Mouse (Mus musculus) heart, adult 2 months (tissue): ENCODE results near the gene Foxc2. TPM values are rescaled to one million over a fixed set of nuclear protein-coding genes. Genes with fewer than 3 reads are reported as not detected.

Source experiments
- DNase-seq, 2 experiments: peaks; one replicate each; pipeline ENCODE4 v3.0.0; 2021
- H3K27ac ChIP-seq: fragments of 200-600 bp; 2 replicates; pipeline ENCODE4 v1.8.1; 2022
- H3K27me3 ChIP-seq: fragments of 200-500 bp; 2 replicates; pipeline ENCODE4 v1.6.1; 2012; ENCODE audit warnings: mild to moderate bottlenecking, low read length, inconsistent platforms, mixed read lengths; ENCODE audit not compliant: control insufficient read depth, insufficient read depth
- H3K36me3 ChIP-seq: fragments of 200-500 bp; 2 replicates; pipeline ENCODE4 v1.6.1; 2012; ENCODE audit warnings: low read length, inconsistent platforms; ENCODE audit not compliant: control insufficient read depth, insufficient read depth
- H3K4me1 ChIP-seq: fragments of 200-500 bp; 2 replicates; pipeline ENCODE4 v1.6.1; 2011; ENCODE audit warnings: low read length; ENCODE audit not compliant: control insufficient read depth, insufficient read depth
- H3K4me3 ChIP-seq: fragments of 200-600 bp; 2 replicates; pipeline ENCODE4 v1.8.1; 2022
- H3K79me2 ChIP-seq: fragments of 200-500 bp; replicated peaks from 2 replicates; pipeline ENCODE4 v1.6.1; 2012; ENCODE audit warnings: mild to moderate bottlenecking, inconsistent platforms, low read length, moderate library complexity, mixed read lengths; ENCODE audit not compliant: control insufficient read depth, insufficient read depth
- H3K9ac ChIP-seq: fragments of 200-500 bp; 2 replicates; pipeline ENCODE4 v1.6.1; 2012; ENCODE audit warnings: low read depth, mild to moderate bottlenecking, control low read depth, inconsistent platforms, low read length, mixed read lengths
- CTCF ChIP-seq: fragments of 200-600 bp; IDR thresholded peaks from 2 replicates; pipeline ENCODE4 v1.8.1; 2022; ENCODE audit warnings: antibody characterized with exemption, mild to moderate bottlenecking, moderate library complexity
- EP300 ChIP-seq: fragments of 200-500 bp; IDR thresholded peaks from 2 replicates; pipeline ENCODE4 v1.6.1; 2011; ENCODE audit warnings: low read depth, low read length, control low read depth; ENCODE audit not compliant: insufficient read depth
- POLR2A ChIP-seq: fragments of 200-500 bp; IDR thresholded peaks from 2 replicates; pipeline ENCODE4 v1.6.1; 2011; ENCODE audit warnings: mild to moderate bottlenecking, low read depth, low read length, control low read depth; ENCODE audit not compliant: insufficient read depth
- WGBS: fragments of 180-500 bp; shearing (Covaris S2); methylation state at CpG from one replicate; pipeline ENCODE4 v1.1.7; 2018; 5-methylcytosine and 5-hydroxymethylcytosine counted together
- intact Hi-C: fragments of 180-260 bp; cut with DNase I; formaldehyde crosslinking; loops from one replicate; pipeline ENCODE4 v1.15.1; 2025
- polyA plus RNA-seq: library from polyadenylated mRNA; depleted of rRNA; stranded (reverse); fragments of >200 nt; gene quantifications from 2 replicates; pipeline ENCODE4 v1.2.3, GENCODE M21; 2012
- total RNA-seq, 2 experiments: library from RNA; stranded (reverse); gene quantifications; 2 replicates each; pipeline ENCODE4 v1.2.3; 2021

The Foxc2 gene
- total and polyA plus RNA-seq, 3 experiments = 2.0 to 2.2 (median 2.0) TPM

DNA sequence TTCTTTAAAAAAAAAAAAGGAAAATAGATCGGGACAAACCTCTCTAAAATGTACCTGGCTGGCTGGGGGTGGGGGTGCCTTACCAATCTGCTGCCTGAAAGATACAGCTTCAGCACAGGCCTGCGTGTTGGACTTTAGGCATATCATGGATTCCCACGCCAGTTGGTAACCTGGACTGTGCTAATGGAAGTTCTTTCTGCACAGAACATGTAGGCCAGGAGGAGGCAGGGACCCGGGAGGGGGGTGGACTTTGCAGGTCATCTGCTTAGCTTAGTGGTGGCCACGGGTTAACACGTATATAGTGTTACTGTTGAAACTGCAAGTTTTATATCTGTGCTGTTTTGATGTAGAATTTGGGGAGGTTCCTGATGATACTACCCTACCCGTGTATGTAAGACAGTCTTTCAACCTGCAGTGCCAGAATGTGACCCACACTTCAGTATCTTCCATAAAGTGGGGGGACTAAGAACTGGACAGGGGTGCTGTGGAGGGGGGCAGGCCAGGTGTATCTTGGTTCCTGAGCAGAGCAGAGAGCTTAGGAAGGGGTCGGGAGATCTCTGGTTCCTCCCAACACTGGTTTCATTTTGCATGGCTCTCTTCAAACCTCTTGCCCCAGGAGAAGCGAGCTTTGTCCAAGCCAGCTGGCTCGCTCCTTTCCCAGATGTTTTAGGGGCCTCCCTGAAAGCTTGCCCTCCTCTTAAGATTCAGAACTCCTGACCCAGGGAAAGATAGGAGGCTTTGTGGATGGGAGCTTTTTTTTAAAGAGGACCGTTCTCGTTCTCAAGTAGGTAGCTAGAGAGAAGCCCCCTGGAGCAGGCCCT lies 3.9 kb downstream of the Foxc2 start:
- 51% methylated on average over 12 of the region's 12 CpGs for WGBS
- TF ChIP-seq CTCF = no peak
- no peak for DNase-seq
- Histone ChIP-seq H3K79me2 (no peaks in the 10 kb centered on the region), H3K9ac (no peak overlapping the region), H3K36me3 (no peaks in the 10 kb centered on the region), H3K27me3 (peaks cover 20% of the 10 kb centered on the region), H3K4me3 (no peak overlapping the region), H3K4me1 (no peaks in the 10 kb centered on the region; the same call in 1 of the 2 replicates), H3K27ac (no peak overlapping the region; the same call in none of the 2 replicates)
- intact Hi-C loops = no loop called here

GRCm38 (mm10) chr8:121120456-121121419 lies 4.8 kb downstream of the Foxc2 start:
- WGBS = 52% methylated on average over 17 of the region's 17 CpGs
- no peaks in the 10 kb centered on the region for H3K36me3 ChIP-seq
- intact Hi-C loops = no loop called here
- H3K9ac ChIP-seq = no peak overlapping the region
- H3K27ac ChIP-seq = no peak overlapping the region; the same call in 1 of the 2 replicates
- H3K4me3 ChIP-seq = no peak overlapping the region
- TF ChIP-seq POLR2A = no peak
- TF ChIP-seq CTCF = no peak
- TF ChIP-seq EP300 = no peak
- no peaks in the 10 kb centered on the region for H3K79me2 ChIP-seq
- DNase-seq = no peak
- no peaks in the 10 kb centered on the region for H3K4me1 ChIP-seq
- H3K27me3 ChIP-seq = peaks cover 17% of the 10 kb centered on the region

GRCm38 (mm10) chr8:121121704-121122103 lies 5.7 kb downstream of the Foxc2 start:
- intact Hi-C loops = no loop called here
- Histone ChIP-seq H3K79me2 (no peaks in the 10 kb centered on the region), H3K9ac (no peak overlapping the region), H3K4me1 (no peaks in the 10 kb centered on the region), H3K36me3 (no peaks in the 10 kb centered on the region), H3K4me3 (no peak overlapping the region), H3K27ac (no peak overlapping the region), H3K27me3 (peaks cover 15% of the 10 kb centered on the region)
- no peak for TF ChIP-seq CTCF
- TF ChIP-seq EP300 = no peak
- no peak for TF ChIP-seq POLR2A
- 68% methylated on average over 8 of the region's 8 CpGs for WGBS
- DNase-seq = no peak

- Histone ChIP-seq H3K4me1 (no peaks in the 10 kb centered on the region), H3K36me3 (no peaks in the 10 kb centered on the region), H3K79me2 (no peaks in the 10 kb centered on the region), H3K9ac (no peak overlapping the region), H3K4me3 (no peak overlapping the region), H3K27ac (no peak overlapping the region), H3K27me3 (peaks cover 9% of the 10 kb centered on the region)
- intact Hi-C loops = no loop called here
- TF ChIP-seq POLR2A (no peak), EP300 (no peak), CTCF (no peak)
- 60% methylated on average over 7 of the region's 7 CpGs for WGBS
- no peak for DNase-seq
Measured at GRCm38 (mm10) chr8:121122368-121122767, 6.4 kb downstream of the Foxc2 start.

DNA sequence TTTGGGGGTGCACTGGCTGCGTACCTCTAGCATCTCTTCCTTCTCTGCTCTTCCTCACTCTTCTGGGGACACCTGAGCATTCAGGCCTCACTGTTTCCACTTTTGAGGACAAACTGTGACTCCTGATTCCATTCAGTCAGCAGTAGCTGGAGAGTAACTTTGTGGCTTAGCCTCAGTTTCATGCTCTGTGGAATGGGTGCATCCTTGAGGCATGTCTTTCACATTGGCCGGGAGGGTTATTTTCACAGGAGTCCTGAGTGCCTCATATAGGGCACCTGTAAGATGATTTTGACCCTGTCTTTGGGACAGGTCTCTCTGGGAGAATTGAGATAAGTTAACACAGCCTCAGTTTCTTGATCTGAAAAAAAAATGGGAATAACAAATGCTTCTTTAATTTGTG lies 7.1 kb downstream of the Foxc2 start:
- Histone ChIP-seq H3K4me1 (no peaks in the 10 kb centered on the region), H3K79me2 (no peaks in the 10 kb centered on the region), H3K4me3 (no peak overlapping the region), H3K9ac (no peak overlapping the region), H3K27me3 (peaks cover 6% of the 10 kb centered on the region), H3K27ac (no peak overlapping the region), H3K36me3 (no peaks in the 10 kb centered on the region)
- intact Hi-C loops = no loop called here
- 99% methylated on average over 2 of the region's 2 CpGs for WGBS
- no peak for DNase-seq
- no peak for TF ChIP-seq CTCF
- TF ChIP-seq EP300 = no peak
- no peak for TF ChIP-seq POLR2A
